Mouse (Mus musculus) liver, embryonic 14.5 days (tissue): ENCODE measurements around the gene Foxj3. TPM values are rescaled to one million over a fixed set of nuclear protein-coding genes. Genes with fewer than 3 reads are reported as not detected.

Experiments used
- ATAC-seq: fragments of 200-750 bp; cut with Nextera tagmentation; 2 replicates; pipeline ENCODE4 v1.8.0; 2017; ENCODE audit warnings: moderate number of reproducible peaks, mild to moderate bottlenecking, moderate library complexity; ENCODE audit not compliant: insufficient read depth
- DNase-seq, 3 experiments: peaks; one replicate each; pipeline ENCODE4 v3.0.0-alpha.2; 2012 to 2013; ENCODE audit warnings: low read depth in 3 of 3, low spot score in 3 of 3
- H3K27ac ChIP-seq: fragments of 300-500 bp; sonication (generic); 2 replicates; pipeline ENCODE4 v1.5.1; 2014; ENCODE audit warnings: moderate library complexity, mild to moderate bottlenecking, control low read depth, inconsistent platforms
- H3K27me3 ChIP-seq: fragments of 300-500 bp; sonication (generic); 2 replicates; pipeline ENCODE4 v1.6.1; 2014; ENCODE audit warnings: mild to moderate bottlenecking, low read length, moderate library complexity; ENCODE audit not compliant: control insufficient read depth, insufficient read depth
- H3K36me3 ChIP-seq: fragments of 300-500 bp; sonication (generic); replicated peaks from 2 replicates; pipeline ENCODE4 v1.6.1; 2014; ENCODE audit warnings: low read depth; ENCODE audit not compliant: control insufficient read depth, insufficient read depth
- H3K4me1 ChIP-seq, 2 experiments: fragments of 200-500 bp in 1 of 2; fragments of 300-500 bp in 1 of 2; sonication (generic) in 1 of 2; replicated peaks; 2 replicates each; pipeline ENCODE4 v1.6.1; 2012 to 2014; ENCODE audit warnings: antibody characterized with exemption in 1 of 2, inconsistent platforms in 1 of 2, low read length in 1 of 2; ENCODE audit not compliant: control insufficient read depth in 2 of 2, insufficient read depth in 2 of 2
- H3K4me2 ChIP-seq: fragments of 300-500 bp; sonication (generic); 2 replicates; pipeline ENCODE4 v1.6.1; 2014; ENCODE audit warnings: low read depth, mild to moderate bottlenecking, control low read depth, moderate library complexity
- H3K4me3 ChIP-seq, 2 experiments: fragments of 200-500 bp in 1 of 2; fragments of 300-500 bp in 1 of 2; sonication (generic) in 1 of 2; 2 replicates each; pipeline ENCODE4 v1.5.1; 2012 to 2014; ENCODE audit warnings: low read depth in 2 of 2, low read length in 2 of 2, mild to moderate bottlenecking in 2 of 2, control low read depth in 1 of 2, inconsistent platforms in 1 of 2, moderate library complexity in 1 of 2; ENCODE audit not compliant: insufficient read depth in 1 of 2
- H3K9ac ChIP-seq: fragments of 300-500 bp; sonication (generic); replicated peaks from 2 replicates; pipeline ENCODE4 v1.6.1; 2014; ENCODE audit warnings: mild to moderate bottlenecking, control low read depth, moderate library complexity
- H3K9me3 ChIP-seq: fragments of 300-500 bp; sonication (generic); 2 replicates; pipeline ENCODE4 v1.6.1; 2016; ENCODE audit warnings: low read length, mixed read lengths; ENCODE audit not compliant: control insufficient read depth
- CTCF ChIP-seq: IDR thresholded peaks from 2 replicates; pipeline ENCODE4 v1.5.1; 2016; ENCODE audit warnings: antibody characterized with exemption, low read depth, control low read depth
- EP300 ChIP-seq: IDR thresholded peaks from 2 replicates; pipeline ENCODE4 v1.6.1; 2016; ENCODE audit warnings: antibody characterized with exemption, low read depth
- WGBS: fragments of 180-500 bp; shearing (Covaris S2); extraction: QIAGEN DNeasy Blood & Tissue Kit; methylation state at CpG from one replicate; pipeline ENCODE4 v1.1.7; 2014; ENCODE audit not compliant: insufficient replicate concordance; 5-methylcytosine and 5-hydroxymethylcytosine counted together
- polyA plus RNA-seq, 2 experiments: library from polyadenylated mRNA; depleted of rRNA in 1 of 2; stranded (reverse) in 1 of 2; unstranded in 1 of 2; fragments of >200 nt; fragmentation: Nextera tagmentation in 1 of 2; extraction: Ambion mirVana in 1 of 2; gene quantifications; 2 replicates each; pipeline versions ENCODE4 v1.2.1 to v1.2.3; 2012 to 2014

Gene Foxj3
- polyA plus RNA-seq, 2 experiments = 4.5 to 4.7 TPM

DNA sequence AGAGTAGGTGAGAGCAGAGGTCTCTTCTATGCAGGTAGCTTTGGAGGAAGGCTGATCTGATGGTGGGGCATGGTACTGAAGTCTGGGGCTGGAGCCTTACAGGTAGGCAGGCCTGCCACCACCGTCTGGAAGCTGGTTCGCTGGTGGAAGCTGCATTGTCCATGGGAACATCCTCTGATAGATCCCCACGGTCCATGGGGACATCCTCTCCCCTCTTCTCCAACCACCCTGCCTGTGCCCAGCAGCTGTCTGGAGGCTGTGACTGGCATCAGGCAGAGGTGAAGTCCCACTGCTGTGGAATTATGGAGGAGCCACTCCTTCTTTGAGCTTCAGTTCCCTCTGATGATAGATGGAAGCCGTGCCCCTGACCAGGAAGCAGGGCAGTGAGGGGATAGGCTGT, 131.8 kb downstream of the Foxj3 start:
- Histone ChIP-seq H3K36me3 (no peaks in the 10 kb centered on the region), H3K4me3 (no peak overlapping the region), H3K9ac (no peak overlapping the region), H3K27ac (no peak overlapping the region), H3K27me3 (no peaks in the 10 kb centered on the region), H3K4me2 (no peak overlapping the region), H3K9me3 (no peaks in the 10 kb centered on the region), H3K4me1 (no peaks in the 10 kb centered on the region)
- 54% methylated on average over 4 of the region's 4 CpGs for WGBS
- ATAC-seq = no peak
- no peak for TF ChIP-seq EP300
- no peak for TF ChIP-seq CTCF
- DNase-seq = no peak

- no peak overlapping the region for H3K4me2 ChIP-seq
- TF ChIP-seq CTCF (no peak), EP300 (no peak)
- DNase-seq = no peak
- no peak overlapping the region for H3K4me3 ChIP-seq
- no peak overlapping the region for H3K27ac ChIP-seq
- no peaks in the 10 kb centered on the region for H3K9me3 ChIP-seq
- no peaks in the 10 kb centered on the region for H3K4me1 ChIP-seq
- WGBS = 61% methylated on average over 10 of the region's 10 CpGs
- no peak for ATAC-seq
- H3K27me3 ChIP-seq = no peaks in the 10 kb centered on the region
- no peak overlapping the region for H3K9ac ChIP-seq
- H3K36me3 ChIP-seq = no peaks in the 10 kb centered on the region
Observed at GRCm38 (mm10) chr4:119669356-119670209, 132.8 kb downstream of the Foxj3 start.

DNA sequence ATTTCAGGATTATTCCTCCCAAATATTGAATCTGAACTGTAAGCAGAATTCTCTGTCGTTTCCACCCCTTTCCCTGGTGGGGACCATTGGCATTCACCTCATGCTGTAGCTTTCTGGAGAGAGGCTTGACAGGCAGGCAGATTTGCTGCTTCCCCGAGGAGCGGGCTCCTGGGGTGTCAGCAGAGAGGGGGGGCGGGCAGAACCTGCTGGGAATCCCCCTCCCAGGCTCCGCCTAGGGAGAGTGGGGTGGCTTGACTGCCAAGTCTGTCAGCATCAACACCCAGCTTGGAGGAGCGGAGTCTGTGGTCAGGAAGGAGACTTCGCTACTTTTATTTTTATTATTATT, 133.4 kb downstream of the Foxj3 start:
- TF ChIP-seq CTCF (no peak), EP300 (no peak)
- H3K4me1 ChIP-seq = no peaks in the 10 kb centered on the region
- H3K36me3 ChIP-seq = no peaks in the 10 kb centered on the region
- H3K27me3 ChIP-seq = no peaks in the 10 kb centered on the region
- no peak overlapping the region for H3K27ac ChIP-seq
- H3K9me3 ChIP-seq = no peaks in the 10 kb centered on the region
- DNase-seq = no peak
- no peak overlapping the region for H3K4me3 ChIP-seq
- no peak overlapping the region for H3K9ac ChIP-seq
- WGBS = 51% methylated on average over 7 of the region's 7 CpGs
- no peak overlapping the region for H3K4me2 ChIP-seq
- ATAC-seq = no peak

DNA sequence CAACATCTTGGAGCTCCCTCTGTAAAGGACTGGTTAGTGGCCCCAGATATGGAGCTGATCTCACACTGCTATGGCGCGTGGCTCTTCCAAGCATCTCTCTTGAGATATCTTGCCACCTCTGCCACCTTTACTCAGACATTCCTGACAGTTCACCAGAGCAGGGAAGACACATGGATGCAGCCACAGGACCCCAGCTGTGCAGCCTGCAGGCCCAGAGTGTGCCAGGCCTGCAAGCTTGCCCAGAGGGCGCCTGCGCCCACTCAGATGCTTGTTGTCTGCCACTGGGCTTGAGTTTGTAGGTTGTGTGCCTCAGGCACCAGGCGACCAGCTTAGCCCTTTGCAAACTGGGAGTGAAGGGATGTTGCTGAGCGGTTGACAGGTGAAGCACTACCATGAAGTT, 133.9 kb downstream of the Foxj3 start:
- no peaks in the 10 kb centered on the region for H3K27me3 ChIP-seq
- no peak overlapping the region for H3K4me2 ChIP-seq
- H3K9me3 ChIP-seq = no peaks in the 10 kb centered on the region
- WGBS = 70% methylated on average over 6 of the region's 6 CpGs
- ATAC-seq = no peak
- no peak overlapping the region for H3K27ac ChIP-seq
- no peak for DNase-seq
- H3K4me3 ChIP-seq = no peak overlapping the region
- no peak overlapping the region for H3K9ac ChIP-seq
- no peaks in the 10 kb centered on the region for H3K36me3 ChIP-seq
- no peak for TF ChIP-seq CTCF
- TF ChIP-seq EP300 = no peak
- no peaks in the 10 kb centered on the region for H3K4me1 ChIP-seq

DNA sequence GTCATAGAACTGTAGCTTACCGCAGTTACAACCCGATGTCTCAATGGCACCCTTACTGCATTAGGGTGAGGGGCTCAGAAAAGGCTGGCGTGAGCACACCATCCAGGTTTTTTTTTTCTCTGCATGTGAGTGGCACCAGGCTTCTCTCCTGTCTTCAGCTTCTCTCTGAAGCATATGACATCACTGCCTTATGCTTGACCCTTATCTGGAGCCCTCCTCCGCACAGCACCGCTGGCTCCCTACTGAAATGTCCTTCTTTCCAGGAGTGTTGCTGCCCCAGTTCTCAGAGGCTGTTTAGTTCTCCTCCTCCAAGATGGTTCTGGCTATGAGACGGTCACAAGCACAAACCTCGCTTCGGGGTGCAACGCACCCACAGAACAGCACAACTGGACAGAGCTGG, 134.4 kb downstream of the Foxj3 start:
- WGBS = 79% methylated on average over 9 of the region's 9 CpGs
- DNase-seq = no peak
- ATAC-seq = no peak
- H3K4me1 ChIP-seq = no peaks in the 10 kb centered on the region
- no peak overlapping the region for H3K9ac ChIP-seq
- H3K4me2 ChIP-seq = no peak overlapping the region
- H3K27ac ChIP-seq = no peak overlapping the region
- TF ChIP-seq EP300 (no peak), CTCF (no peak)
- no peak overlapping the region for H3K4me3 ChIP-seq
- H3K27me3 ChIP-seq = no peaks in the 10 kb centered on the region
- H3K36me3 ChIP-seq = no peaks in the 10 kb centered on the region
- H3K9me3 ChIP-seq = no peaks in the 10 kb centered on the region
